Mouse (Mus musculus): ENCODE results near the gene Catsper4. TPM values are rescaled to one million over a fixed set of nuclear protein-coding genes. Genes with fewer than 3 reads are reported as not detected.
A peak's percentile ranks its signal among the peaks of the same experiment; 100 is the strongest.

The Catsper4 gene
- total and polyA plus RNA-seq, 2 experiments from 2014 or later: 0.16 TPM; not detected in 1

DNA sequence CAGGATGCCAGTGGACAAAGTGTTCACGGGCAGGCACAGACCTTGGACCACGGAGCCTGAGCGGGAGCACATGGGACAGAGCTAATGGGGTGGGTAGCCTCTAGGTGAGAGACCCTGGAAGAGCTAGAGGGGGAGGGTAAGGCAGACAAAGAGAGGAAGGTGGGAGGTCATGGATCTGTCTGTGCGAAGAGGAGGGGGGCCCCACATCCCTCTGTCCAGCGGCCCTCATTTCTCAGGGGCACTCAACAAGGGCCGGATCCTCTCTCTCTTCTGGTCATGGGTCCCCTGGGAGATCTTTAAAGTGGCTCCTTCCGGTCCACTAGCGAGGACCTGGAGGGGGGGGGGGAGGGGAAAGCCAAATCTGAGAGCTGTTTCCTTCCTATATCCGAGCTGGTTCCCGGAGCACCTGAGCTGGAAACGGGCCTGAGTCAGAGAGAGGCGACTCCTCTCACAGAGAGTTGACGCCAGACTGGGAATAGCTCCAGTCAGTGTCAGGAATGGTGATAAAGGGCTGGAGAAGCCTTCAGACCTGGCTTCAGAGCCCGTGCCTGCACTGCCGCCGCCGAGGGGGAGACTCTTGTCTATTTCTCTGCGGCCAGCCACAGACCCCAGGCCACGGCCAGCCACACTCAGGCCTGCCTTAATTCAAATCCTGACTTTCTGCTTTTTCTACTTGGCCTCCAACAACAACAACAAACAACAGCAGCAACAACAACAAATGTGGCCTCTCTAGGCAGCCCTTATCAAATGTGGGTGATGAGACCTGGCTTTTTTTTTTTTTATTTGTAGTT, 29.4 kb upstream of the Catsper4 start:
- H3K9ac ChIP-seq (replicated peaks; ENCODE audit: low read length, poor library complexity, severe bottlenecking): no peak overlapping the region; the same call in 1 of the 2 replicates
- no peaks in the 10 kb centered on the region for H3K9me3 ChIP-seq (ENCODE audit: low read length)
- H3K36me3 ChIP-seq (ENCODE audit: insufficient read depth, low read length): no peaks in the 10 kb centered on the region
- H3K27ac ChIP-seq (ENCODE audit: low read depth, low read length): no peak overlapping the region
- H3K4me1 ChIP-seq (ENCODE audit: insufficient read depth, low read length): 0 out of 2 replicates have a peak, but pooled peaks cover 4% of the 10 kb centered on the region
- no peak for TF ChIP-seq CTCF (IDR thresholded peaks at IDR 0.05)
- no peak overlapping the region for H3K4me2 ChIP-seq (ENCODE audit: low read depth, low read length, poor library complexity, severe bottlenecking)
- DNase-seq (ENCODE audit: low spot score) (no peak), ATAC-seq (ENCODE audit: low FRiP score) (no peak)
- H3K4me3 ChIP-seq (ENCODE audit: low read depth, low read length): no peak overlapping the region
- peaks cover 23% of the 10 kb centered on the region for H3K27me3 ChIP-seq (ENCODE audit: insufficient read depth, low read length)
- 18% methylated on average over 18 of the region's 19 CpGs for WGBS

DNA sequence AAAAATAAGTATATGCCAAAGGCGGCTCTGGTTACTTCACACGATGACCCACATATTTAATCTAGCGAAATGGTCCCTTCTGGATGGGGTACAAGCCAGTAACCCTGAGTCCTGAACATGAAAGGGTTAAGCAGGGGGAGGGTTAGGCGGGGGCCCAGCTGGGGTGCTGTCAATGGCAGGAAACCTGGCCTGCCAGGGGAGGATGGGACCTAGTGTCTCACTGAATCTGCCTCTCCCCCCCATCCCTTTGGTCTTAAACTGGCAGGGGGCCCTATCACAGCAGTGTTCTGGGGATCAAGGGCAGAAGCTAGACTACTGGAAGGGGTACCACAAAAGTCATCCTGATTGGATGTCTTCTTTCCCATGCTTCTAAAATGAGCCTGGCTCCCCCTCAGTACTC, 28.7 kb upstream of the Catsper4 start:
- Histone ChIP-seq H3K36me3 (ENCODE audit: insufficient read depth, low read length) (no peaks in the 10 kb centered on the region), H3K27ac (ENCODE audit: low read depth, low read length) (no peak overlapping the region)
- 21% methylated on average over 4 of the region's 4 CpGs for WGBS

DNA sequence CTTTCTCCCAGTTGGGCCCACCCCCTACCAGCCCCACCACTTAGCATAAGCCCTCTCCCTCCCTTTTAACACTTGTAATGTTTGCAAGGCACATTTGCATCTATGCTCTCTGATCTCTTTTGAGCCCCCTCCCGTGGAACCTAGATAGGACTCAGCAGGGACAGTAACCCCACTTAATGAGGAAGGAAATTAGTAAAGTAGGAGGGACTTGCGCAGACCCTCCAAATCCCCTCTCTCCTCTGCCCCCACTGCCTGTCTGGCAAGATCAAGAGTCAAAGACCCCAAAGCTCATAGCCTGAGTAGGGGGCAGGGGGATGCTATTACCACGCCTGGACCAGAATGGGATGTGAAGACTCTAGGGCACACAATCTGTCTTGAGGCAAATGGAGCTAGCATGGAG, 27.7 kb upstream of the Catsper4 start:
- DNase-seq (ENCODE audit: low spot score) (no peak), ATAC-seq (ENCODE audit: low FRiP score) (no peak)
- H3K27ac ChIP-seq (ENCODE audit: low read depth, low read length): no peak overlapping the region
- H3K27me3 ChIP-seq (ENCODE audit: insufficient read depth, low read length): peaks cover 30% of the 10 kb centered on the region
- 35% methylated on average over 3 of the region's 3 CpGs for WGBS
- no peak overlapping the region for H3K4me3 ChIP-seq (ENCODE audit: low read depth, low read length)
- no peak overlapping the region for H3K4me2 ChIP-seq (ENCODE audit: low read depth, low read length, poor library complexity, severe bottlenecking)
- no peak for TF ChIP-seq CTCF (IDR thresholded peaks at IDR 0.05)
- H3K9me3 ChIP-seq (ENCODE audit: low read length): no peaks in the 10 kb centered on the region
- H3K4me1 ChIP-seq (ENCODE audit: insufficient read depth, low read length): 0 out of 2 replicates have a peak, but pooled peaks cover 7% of the 10 kb centered on the region
- H3K9ac ChIP-seq (replicated peaks; ENCODE audit: low read length, poor library complexity, severe bottlenecking): no peak overlapping the region
- H3K36me3 ChIP-seq (ENCODE audit: insufficient read depth, low read length): no peaks in the 10 kb centered on the region

More for the DNA sequence above, 28.7 kb upstream of the Catsper4 start:
- no peak for DNase-seq (ENCODE audit: low spot score)
- H3K4me1 ChIP-seq (ENCODE audit: insufficient read depth, low read length): 0 out of 2 replicates have a peak, but pooled peaks cover 4% of the 10 kb centered on the region
- no peak for TF ChIP-seq CTCF (IDR thresholded peaks at IDR 0.05)
- no peaks in the 10 kb centered on the region for H3K9me3 ChIP-seq (ENCODE audit: low read length)
- H3K27me3 ChIP-seq (ENCODE audit: insufficient read depth, low read length): peaks cover 26% of the 10 kb centered on the region
- no peak overlapping the region for H3K4me3 ChIP-seq (ENCODE audit: low read depth, low read length)
- no peak overlapping the region for H3K4me2 ChIP-seq (ENCODE audit: low read depth, low read length, poor library complexity, severe bottlenecking)
- no peak overlapping the region for H3K9ac ChIP-seq (replicated peaks; ENCODE audit: low read length, poor library complexity, severe bottlenecking)
- no peak for ATAC-seq (ENCODE audit: low FRiP score)

DNA sequence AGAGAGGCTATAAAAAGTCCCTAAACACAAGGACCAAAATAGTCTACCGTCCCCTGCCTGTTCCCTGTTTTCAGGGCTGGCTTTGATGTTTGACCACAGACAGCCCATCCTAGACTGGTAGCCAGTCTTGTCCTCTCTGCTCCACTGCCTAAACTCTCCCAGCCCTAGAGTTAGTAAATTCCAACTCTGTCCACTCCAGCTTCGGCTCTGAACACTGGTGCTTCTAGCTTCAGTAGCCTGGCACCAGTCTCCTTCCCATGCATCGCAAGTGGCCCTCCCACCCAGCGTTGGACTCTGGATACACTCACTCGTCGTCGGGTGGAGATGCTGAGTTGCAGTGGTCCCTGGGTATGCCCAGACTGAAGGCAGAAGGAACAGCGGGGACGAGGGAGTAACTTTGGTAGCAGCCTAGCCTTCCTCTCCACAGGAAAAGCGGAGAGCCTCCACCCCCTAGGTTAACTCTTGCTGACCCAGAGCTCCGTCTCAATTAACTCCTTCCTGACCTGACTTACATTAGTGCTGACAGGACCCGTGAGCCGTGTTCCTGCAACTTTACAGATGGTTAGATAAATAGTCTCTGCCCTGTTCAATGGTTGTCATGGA, 26.6 kb upstream of the Catsper4 start, which contains the start of gene Grrp1:
Gene Grrp1, minus strand, starts transcription at position 385 of the 603 bp plus-strand sequence.
- H3K27ac ChIP-seq (ENCODE audit: low read depth, low read length): no peak within 1 kb of the TSS
- ATAC-seq (ENCODE audit: low FRiP score) (no peak), DNase-seq (ENCODE audit: low spot score) (peak; percentile 13)
- no peak for TF ChIP-seq CTCF (IDR thresholded peaks at IDR 0.05)
- no peaks in the 10 kb centered on the region for H3K36me3 ChIP-seq (ENCODE audit: insufficient read depth, low read length)
- peaks cover 30% of the 10 kb centered on the region for H3K27me3 ChIP-seq (ENCODE audit: insufficient read depth, low read length)
- peak within 1 kb of the TSS; percentile 77 for H3K4me2 ChIP-seq (ENCODE audit: low read depth, low read length, poor library complexity, severe bottlenecking)
- 3% methylated on average over 13 of the region's 13 CpGs for WGBS
- H3K4me3 ChIP-seq (ENCODE audit: low read depth, low read length): peak within 1 kb of the TSS; percentile 55
- 0 out of 2 replicates have a peak, but pooled peaks cover 7% of the 10 kb centered on the region for H3K4me1 ChIP-seq (ENCODE audit: insufficient read depth, low read length)
- H3K9ac ChIP-seq (replicated peaks; ENCODE audit: low read length, poor library complexity, severe bottlenecking): no peak within 1 kb of the TSS
- no peaks in the 10 kb centered on the region for H3K9me3 ChIP-seq (ENCODE audit: low read length)

DNA sequence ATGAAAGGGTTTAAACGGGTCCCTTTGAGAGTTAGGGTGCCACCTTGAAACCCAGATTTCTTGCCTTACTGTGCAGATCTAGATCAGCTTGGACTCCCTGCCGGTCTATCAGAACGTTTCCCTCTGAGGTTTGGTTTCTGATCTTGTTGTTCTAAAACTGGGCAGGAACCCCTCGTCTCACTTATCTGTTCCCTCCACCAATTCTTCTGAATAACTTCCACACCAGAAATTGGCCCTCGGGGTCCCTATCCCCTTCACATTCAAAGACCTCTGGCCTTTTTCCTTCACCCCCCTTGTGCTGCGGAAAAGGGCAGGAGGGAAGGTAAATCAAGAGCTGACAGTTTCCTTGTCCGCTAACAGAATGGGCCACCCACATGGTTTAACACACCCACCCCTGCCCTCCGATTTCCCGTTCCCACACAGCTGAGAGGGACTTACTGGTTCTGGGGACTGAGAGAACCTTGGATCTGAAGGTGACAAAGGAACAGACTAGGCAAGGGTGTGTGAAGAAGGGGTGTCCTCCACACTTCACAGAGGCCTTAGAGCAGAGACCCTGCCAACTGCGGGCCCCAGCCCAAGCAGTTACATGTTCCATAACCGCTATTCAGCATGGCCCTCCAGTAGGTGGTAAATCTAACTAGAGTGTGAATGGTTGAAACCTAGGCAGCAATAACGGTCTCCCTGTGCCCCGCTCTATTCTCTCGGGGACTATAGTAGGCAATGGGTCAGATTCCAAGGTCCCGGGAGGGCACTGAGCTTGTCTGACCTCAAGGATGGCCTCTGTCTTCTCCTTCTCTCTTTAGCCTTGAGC, 25.9 kb upstream of the Catsper4 start:
- Histone ChIP-seq H3K4me1 (ENCODE audit: insufficient read depth, low read length) (0 out of 2 replicates have a peak, but pooled peaks cover 7% of the 10 kb centered on the region), H3K36me3 (ENCODE audit: insufficient read depth, low read length) (no peaks in the 10 kb centered on the region), H3K27me3 (ENCODE audit: insufficient read depth, low read length) (peaks cover 33% of the 10 kb centered on the region), H3K4me2 (ENCODE audit: low read depth, low read length, poor library complexity, severe bottlenecking) (peak overlapping the region; percentile 77; the same call in 1 of the 2 replicates), H3K27ac (ENCODE audit: low read depth, low read length) (no peak overlapping the region), H3K4me3 (ENCODE audit: low read depth, low read length) (peak overlapping the region; percentile 55), H3K9ac (replicated peaks; ENCODE audit: low read length, poor library complexity, severe bottlenecking) (no peak overlapping the region), H3K9me3 (ENCODE audit: low read length) (no peaks in the 10 kb centered on the region)
- DNase-seq (ENCODE audit: low spot score) (no peak), ATAC-seq (ENCODE audit: low FRiP score) (no peak)
- no peak for TF ChIP-seq CTCF (IDR thresholded peaks at IDR 0.05)
- WGBS: 14% methylated on average over 15 of the region's 15 CpGs
